Mouse (Mus musculus): Measurements from ENCODE around the gene Secisbp2l.

DNA sequence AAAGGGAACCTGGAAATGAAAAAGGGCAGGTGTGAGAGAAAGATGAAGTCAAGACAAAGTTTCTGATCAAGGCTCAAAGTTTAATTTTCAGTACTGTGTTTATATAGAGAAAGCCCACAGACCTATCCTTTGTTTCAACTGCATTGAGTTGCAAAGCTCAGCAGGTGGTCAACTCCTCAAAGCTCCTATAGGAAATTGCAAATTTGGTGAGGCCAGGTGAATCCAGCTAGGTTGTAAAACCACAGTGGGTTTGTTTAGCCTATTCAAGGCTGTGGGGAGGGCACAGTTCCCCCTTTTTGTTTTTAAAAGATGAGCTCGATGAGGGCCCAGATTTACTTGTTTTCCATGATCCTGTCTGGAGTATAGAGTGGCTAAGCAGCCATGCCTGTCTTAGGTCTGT, 23.2 kb upstream of the Secisbp2l start:
- TF ChIP-seq CTCF (IDR thresholded peaks at IDR 0.05; ENCODE audit: low read depth) (no peak), EP300 (IDR thresholded peaks at IDR 0.05; ENCODE audit: low read depth) (no peak)

All from heart, postnatal 0 days (tissue).